Mouse (Mus musculus) T-helper 2 cell (primary cell): Measurements from ENCODE around the gene Gm20716.

Source experiments
- in situ Hi-C: fragments of 300-600 bp; cut with MboI, MseI; formaldehyde crosslinking; loops from one replicate; pipeline ENCODE4 v1.15.1; 2025; ENCODE audit warnings: high pct_unique_total_duplicates

The Gm20716 gene

DNA sequence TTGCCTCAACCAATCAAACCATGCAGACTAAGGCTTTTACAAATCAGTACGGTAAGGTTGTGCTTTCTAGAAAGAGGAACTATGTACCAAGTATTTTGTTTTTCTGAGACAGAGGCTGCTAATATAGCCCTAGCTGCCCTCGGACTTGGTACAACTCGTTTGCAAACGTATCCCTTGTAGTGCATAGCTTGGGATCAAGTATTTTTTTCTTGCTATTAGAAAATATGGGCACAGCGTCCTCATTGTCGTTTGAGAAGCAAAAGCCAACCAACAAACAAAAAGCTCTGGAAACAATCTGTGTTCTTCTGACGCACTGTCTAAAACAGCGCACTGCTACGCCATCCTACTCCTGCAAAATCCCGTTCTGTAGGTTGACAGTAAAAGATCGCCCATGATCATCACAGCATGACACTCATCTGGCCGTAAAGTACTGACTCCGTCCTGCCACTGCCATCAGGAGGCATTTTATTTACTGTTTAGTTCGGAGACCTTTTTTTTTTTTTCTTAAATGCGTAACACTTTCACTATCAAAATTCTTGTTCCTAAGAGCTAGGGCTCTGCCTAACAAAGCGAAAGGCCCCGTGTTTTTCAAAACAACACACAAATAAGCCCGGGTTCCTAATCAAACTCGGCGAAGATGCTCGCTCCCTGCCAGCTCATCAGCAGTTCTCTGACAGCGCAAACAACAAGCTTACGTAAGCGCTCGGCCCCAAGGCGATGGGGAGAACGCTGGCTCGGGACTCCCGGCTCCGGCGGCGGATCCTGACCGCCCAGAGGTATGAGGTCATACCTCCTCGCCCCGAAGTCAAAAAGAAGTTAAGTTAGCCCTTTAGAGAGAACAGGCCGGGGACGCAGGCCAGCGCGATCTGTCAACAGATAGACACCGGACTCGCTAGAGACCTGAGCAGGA lies 793 bp downstream of the Gm20716 start:
- in situ Hi-C loops, result loop anchor here (10.0 kb wide), 1 partner anchor 115 kb away; no protein-coding TSS in a partner anchor

DNA sequence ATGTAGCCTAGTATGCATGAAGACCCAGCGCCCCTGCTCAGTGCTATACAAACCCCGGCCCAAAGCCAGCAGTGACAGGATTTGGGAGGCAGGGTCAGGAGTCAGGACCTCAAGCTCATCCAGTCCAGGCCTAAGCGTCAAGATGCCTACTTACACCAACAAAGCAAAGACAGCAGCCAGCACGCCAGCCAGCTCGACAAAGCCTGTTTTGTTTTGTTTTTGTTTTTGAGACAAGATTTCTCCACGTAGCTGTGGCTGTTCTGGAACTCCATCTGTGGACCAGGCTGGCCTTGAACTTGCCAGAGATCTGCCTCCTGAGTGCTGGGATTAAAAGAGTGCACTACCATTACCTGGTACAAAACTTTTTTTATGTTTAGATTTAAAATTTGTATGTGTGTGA lies 6.8 kb downstream of the Gm20716 start:
- in situ Hi-C loops, result loop anchor here (10.0 to 25.0 kb wide), 2 partner anchors 109 to 1939 kb away; no protein-coding TSS in a partner anchor

DNA sequence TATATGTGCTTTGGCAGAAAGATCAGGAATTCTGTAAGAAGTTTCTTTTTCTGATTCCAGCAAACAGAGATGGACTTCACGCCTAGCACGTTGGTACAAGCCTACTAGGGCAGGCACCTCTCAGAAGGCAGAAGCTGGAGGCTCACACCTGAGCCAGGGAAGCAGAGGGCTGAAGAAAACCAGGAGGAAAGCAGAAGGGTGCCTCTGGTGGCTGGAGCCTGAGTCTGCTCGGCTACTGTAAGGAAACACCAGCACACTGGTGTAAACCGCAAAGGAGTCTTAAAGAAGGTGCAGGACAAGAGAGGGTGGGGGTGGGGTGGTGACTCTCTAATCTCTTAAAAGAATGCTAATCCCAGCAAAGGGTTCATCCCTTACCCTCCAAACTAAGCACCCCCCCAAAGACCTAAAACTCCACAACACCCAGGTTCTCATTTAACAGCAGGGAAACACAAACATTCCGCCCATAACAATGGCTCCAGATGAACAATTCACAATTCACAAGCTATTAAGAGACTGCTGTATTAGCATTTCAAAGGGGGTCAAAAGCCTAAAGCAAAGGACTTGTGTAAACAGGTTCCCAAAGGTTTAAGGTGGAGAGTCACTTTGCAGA lies 16.3 kb downstream of the Gm20716 start:
- in situ Hi-C loops, result loop anchor here (25.0 kb wide), 1 partner anchor 1948 kb away; no protein-coding TSS in a partner anchor

DNA sequence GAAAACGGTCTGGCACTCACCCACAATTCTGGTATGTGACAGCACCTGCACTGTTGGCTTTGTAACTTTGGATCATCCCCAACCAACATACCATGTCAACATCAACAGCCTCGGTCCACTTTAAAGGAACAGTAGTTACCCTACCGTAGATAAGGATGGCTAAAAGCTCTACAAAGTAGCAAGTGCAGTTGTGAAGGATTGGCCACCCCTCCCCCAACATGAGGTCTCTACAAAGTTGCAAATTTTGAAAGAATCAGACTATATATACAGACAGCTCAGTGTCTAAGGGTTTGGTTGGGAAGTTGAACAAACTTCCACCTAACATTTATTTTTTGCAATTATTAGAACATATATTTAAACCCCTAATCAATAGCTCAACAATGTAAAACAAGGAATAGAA lies 22.3 kb downstream of the Gm20716 start:
- in situ Hi-C loops, result loop anchor here (5.0 to 25.0 kb wide), 2 partner anchors 56 to 1954 kb away; no protein-coding TSS in a partner anchor

DNA sequence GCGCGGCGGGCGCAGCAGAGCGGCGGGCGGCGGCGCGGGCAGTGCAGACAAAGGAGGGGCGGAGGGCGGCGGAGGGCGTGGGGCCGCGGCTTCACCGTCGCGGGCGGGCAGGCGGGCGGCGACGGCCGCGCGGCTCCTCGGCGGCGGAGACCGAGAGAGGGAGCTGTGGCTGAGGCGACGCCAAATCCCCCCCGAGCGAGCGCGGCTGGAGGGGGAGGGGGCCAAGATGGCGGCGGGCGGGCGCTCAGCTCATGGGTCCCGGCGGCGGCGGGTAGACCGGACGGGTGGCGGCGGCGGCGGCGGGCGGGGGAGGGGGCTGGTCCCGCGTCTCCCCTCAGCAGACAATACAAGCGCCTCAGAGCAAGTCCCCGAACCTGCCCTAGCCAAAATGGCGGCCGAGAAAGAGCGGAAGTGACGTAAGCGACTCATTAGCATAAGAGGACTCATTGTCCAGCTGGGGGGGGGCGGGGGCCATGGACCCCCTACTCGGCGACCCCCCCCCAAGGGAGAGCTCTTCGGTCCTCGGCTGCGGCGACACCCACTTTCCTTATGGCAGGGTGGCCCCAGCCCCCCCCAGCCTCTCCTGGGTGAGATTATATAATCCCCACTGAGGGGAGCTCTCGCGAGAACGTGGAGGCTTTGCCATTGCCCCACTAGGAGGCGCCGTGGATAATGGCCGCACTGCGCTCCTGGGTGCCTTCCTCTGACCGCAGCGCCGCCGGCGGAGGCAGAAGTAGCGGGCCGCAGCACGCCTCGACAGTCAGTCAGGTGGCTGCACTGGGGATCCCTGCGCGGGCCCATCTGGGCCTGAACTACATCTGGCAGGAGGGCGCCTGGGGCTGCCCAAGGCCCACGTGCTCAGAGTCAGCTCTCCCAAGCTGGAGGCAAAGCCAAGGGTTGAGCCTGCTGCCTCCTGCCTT lies 23.2 kb downstream of the Gm20716 start, which contains the start of gene Adnp:
Gene Adnp (minus strand): TSS at position 388 of the 920 bp plus-strand sequence.
- in situ Hi-C loops, result loop anchor here (5.0 to 25.0 kb wide), 2 partner anchors 55 to 1955 kb away; no protein-coding TSS in a partner anchor

DNA sequence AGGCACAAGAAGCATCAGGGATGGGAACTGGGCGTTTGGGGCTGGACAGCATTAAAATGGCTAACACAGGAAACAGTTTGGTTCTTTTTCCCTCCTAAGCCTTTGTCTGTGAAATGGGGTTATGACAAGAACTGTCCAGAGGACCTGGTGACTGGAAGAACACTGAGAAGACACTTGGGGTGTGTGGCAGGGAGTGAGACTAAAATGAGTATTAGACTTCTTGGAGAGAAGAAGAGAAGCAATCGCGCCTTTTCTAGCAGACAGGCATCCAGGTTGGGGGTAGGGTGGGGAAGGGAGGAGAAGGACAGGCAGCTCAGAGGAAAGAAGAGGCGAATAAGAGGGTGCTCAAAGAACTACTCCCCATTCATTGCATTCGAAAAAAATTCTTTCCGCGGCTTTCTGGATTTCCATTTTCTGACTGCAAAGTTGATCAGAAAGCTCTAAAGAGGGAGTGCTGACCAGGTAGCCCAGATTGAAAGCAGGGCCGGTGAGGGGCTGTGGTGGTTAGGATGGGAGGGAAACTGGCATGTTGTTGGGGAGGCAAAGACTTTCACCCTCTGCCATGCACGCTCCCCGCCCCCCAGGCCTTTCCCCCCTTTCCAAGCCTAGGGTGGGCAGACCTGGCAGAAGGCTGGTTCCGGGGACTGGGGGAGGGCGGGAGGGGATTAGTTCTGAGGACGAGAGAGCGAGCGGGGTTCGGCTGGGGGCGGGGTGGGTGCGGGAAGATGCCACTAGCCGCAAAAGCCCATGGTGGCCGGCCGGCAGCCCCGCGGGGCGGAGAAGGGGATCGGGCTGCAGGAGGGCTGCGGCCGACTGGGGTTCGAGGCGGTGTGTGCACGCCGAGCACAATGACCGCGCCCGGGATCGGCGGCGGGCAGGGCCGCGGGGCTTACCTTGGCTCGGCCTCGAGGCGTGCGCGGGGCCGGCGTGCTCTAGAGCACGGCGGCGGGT lies 24.2 kb downstream of the Gm20716 start:
- in situ Hi-C loops, result loop anchor here (5.0 to 25.0 kb wide), 2 partner anchors 54 to 1956 kb away; no protein-coding TSS in a partner anchor

DNA sequence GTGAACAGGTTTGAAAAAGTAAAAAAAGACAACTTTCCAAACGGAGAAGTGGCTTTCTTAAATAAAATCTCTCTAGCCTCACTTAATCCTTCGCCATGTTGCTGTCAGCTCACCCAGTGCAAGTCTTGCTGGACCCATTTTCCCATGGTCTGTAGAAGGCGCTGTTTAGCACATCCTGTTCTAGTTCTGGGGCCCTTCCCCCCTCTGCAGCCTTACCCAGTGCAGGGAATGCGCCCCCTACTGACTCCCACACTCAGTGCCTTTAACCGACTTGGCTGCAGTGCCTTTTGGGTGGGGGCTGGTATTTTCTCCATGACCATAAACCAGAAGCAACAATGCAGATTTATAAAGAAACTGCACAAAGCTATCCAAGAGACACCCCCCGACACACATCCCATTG lies 24.9 kb downstream of the Gm20716 start:
- in situ Hi-C loops, result loop anchor here (5.0 to 25.0 kb wide), 2 partner anchors 53 to 1957 kb away; no protein-coding TSS in a partner anchor

DNA sequence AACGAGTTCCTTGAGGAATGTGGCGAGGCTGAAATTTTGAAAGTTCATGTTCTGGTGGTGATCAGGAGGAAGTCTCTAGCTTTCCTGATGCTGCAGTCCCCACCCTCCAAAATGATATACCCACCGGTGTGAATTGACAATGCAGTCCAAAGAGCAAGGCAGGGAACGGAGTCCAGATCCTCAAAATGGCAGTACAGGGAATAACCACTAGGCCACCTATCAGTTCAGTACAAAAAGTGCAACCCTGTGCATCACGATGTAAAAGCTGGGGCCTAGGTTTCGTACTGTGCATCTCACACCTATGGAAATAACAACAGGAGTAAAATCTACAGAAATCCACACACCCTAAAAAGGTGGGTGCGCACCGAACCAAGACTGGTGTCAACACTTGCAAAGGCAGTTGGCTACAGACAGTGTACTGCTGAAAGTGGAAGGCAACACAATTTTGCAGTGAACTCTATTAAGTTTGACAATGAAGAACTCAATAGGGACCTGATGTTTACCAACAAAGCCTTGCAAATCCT lies 25.6 kb downstream of the Gm20716 start:
- in situ Hi-C loops, result loop anchor here (25.0 kb wide), 1 partner anchor 1958 kb away; no protein-coding TSS in a partner anchor

DNA sequence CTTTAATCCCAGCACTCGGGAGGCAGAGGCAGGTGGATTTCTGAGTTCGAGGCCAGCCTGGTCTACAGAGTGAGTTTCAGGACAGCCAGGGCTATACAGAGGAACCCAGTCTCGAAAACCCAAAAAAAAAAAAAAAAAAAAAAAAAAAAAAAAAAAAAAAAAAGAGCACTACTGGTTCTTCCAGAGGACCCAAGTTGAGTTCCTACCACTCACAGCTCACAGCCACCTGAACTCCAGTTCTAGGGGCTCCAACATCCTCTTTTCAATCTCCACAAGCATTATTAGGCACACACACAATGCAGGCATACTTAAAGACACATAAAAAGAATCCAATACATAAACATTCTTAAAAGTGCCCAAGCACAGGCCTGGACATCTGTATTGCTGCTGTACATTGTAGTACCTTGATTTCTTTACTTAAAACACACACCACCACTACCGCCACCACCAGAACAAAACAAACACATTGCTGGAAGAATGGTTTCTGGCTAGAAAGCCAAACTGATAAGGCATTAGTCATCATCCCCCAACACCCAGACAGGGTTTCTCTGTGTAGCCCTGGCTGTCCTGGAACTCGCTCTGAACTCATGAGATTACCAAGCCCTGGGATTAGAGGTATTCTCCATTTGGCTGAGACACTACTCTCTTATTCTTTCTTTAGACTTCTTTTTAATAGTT lies 30.0 kb downstream of the Gm20716 start:
- in situ Hi-C loops, result loop anchor here (25.0 kb wide), 1 partner anchor 1962 kb away; no protein-coding TSS in a partner anchor

DNA sequence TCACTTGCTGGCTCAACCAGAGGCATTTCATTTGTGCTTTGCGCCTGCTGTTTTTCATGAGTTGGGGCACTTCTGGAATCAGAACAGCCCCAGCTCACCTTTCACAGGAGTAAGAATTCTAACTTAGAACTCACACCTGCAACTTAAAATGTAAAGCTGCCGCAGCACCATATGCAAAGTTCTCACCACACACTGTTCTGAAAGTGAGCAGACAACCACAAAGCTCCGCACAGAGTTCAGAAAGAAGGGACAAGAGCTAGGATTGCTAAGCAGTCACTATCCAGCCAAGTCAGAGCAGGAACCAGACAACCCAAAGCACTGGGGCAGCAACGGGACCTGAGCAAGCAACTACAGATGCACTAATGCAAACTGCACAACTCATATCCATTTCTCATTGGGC lies 30.7 kb downstream of the Gm20716 start:
- in situ Hi-C loops, result loop anchor here (25.0 kb wide), 1 partner anchor 837 kb away; no protein-coding TSS in a partner anchor

DNA sequence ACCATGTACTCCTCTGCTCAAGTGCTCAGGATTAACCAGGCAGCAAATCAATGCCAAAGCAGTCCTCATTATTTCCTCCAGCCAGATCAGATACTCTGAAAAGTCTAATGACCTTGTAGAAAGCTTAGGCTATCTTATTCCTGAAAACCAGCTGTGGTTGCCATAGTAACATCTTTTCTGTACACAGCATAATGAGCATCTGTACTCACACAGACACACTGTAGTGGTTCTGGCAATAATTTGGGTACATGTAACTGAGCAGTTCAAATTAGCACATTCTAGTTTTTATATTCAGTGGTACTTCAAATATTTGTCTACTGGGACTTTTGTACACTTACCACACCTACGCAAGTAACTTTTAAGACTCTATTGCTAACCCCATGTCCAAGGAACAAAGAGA lies 31.7 kb downstream of the Gm20716 start:
- in situ Hi-C loops, result loop anchor here (25.0 kb wide), 1 partner anchor 836 kb away; no protein-coding TSS in a partner anchor

DNA sequence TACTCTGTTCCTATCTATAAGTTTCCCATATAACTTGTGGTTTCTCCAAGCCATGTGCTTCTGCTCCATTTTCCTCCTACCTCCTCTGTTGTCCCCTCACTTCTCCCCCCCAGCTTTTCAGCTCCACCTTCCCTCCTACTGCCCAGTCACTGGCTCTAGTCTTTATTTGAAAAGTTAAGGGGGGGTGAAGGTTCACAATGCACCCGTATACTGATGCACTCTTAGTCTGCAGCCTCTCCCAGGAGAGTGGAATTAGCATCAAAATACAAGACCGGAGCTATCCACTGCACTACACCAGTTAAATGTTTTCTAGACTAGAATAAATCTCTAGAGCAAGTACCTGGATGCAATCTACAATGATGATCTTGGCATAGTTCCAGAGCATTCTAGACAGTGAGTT lies 34.4 kb downstream of the Gm20716 start:
- in situ Hi-C loops, result loop anchor here (25.0 kb wide), 1 partner anchor 833 kb away; no protein-coding TSS in a partner anchor

DNA sequence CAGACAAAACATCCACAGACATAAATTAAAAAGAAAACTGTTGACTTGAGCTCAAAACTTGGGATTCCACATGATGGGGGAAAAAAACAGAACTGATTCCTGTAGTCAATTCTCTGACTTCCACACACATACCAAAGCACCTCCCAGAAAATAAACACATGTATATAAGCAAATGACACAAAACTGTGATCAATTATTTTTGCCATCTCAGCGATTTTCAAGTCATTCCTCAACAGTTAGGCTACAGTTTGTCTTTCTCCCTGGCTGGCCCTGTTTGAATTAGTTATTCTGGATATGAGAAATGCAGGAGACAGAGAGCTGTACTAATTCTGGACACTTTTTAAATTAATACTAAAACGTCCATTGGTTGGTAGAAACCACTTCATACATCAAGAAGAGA lies 36.5 kb downstream of the Gm20716 start:
- in situ Hi-C loops, result loop anchor here (25.0 kb wide), 1 partner anchor 831 kb away; no protein-coding TSS in a partner anchor

DNA sequence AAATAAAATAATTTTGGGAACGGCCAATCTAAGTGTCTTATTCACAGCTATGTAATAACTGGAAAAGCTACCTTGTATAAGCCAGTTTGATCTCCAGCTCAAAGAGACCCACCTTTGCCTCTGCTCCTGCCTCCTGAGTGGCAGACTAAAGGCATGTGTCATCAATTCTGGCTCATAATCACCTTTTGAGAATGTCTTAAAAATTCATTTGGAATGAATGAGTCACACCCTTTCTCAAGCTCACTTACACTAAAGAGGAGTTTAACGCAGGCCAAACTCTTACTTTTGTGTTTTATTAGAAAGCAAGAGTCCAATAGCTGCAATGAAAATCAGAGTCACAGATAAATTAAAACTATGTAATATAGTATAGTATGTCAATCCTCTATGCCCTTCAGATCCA lies 38.3 kb downstream of the Gm20716 start:
- in situ Hi-C loops, result loop anchor here (25.0 kb wide), 1 partner anchor 830 kb away; no protein-coding TSS in a partner anchor

DNA sequence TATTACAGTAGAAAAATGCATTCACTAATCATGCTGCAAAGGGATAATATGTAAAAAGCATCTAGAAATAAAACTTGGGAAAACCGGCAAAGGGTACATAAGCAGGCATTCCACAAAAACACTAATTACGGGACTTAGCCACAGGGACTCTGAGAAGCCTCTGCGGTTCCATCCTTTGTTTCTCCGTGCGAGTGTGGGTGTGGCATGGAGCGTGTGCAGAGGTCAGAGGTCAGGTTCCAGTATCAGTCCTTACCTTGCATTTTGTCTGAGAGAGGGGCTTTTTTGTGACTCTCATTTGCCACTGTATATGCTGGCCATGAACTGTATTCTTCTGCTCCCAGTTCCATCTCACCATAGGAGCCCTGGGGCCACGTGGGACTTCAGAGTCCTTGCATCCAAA lies 54.2 kb downstream of the Gm20716 start:
- in situ Hi-C loops, result loop anchor here (25.0 kb wide), 1 partner anchor 814 kb away; no protein-coding TSS in a partner anchor

DNA sequence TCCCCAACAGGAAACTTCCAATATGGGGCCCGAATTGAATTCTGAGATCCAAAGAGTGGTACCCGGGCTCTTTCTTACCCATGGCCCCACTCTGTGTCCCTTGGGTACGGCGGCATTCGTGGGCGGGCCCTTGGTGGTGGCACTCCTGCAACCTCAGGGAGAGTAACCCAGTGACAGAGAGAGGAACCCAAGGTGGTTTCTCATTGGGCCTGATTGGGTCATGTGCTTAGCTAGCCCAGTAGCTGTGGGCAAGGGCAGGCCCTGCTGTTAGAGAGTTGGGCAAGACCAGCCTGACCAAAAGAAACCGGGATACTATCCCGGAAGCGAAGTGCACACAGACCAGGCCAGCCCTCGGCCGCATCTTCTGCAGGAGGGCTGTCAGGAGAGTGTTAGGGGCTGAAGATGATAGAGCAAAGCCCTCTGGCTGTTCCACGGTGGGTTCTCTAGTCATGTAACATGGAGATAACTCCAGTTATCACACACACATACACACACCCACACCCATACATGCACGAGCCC lies 59.9 kb downstream of the Gm20716 start:
- in situ Hi-C loops, result no loop called here

DNA sequence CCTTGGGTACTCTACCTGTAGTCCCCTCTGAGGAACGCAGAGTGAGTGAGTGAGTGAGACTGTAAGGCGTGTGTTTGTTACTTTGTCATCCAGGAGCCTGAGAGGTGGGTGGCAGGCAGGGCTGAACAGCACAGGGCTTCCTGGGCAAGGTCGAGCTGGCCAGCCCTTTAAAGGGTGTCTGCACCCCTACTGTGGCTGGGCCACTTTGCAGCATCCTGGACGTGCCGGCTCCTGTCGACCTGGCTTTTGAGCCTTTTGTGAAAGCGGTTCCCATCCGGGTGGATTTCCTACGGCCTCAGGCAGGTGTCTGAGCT lies 60.4 kb downstream of the Gm20716 start:
- in situ Hi-C loops, result no loop called here
